Mouse (Mus musculus): Measurements from ENCODE around the gene Tom1l2. TPM values are rescaled to one million over a fixed set of nuclear protein-coding genes. Genes with fewer than 3 reads are reported as not detected.

Gene Tom1l2
- total RNA-seq, 2 experiments from 2014 or later = 200 to 203 TPM

DNA sequence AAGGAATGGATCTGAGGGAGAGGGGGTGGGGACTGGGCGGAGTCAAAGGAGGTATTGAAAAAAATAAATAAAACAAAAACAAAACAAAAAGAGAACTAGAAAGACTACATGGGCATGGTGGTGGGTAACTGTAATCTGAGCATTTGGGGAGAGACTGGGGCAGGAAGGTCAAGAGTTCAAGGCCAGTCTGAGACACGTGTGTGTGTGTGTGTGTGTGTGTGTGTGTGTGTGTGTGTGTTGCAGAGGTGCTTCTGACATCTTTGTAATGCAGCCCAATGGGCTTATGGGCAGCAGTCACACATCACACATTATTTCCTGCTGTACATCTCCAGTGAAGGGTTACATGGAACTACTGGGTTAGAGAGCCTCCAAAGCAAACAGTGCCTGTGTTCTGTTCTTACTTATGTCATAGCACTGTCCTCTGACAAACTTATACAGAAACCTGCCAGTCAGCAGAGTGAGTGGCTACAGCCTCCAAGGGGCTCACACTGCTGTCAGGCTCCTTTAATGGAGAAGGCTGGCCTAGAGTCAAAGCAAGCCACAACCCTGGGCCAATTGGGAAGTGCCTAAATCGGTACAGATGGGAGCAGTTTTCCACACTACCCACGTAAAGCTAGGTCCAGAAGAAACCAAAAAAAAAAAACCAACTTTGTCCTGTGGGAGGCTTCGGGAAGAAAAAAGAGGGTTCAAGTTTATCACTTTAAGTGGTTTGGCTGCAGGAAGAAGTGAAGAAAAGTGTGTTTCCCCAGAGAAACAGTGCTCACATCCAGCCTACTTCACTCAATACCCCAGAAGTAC, 104.8 kb downstream of the Tom1l2 start:
- intact Hi-C loops (cut with DNase I) = loop anchor here (2.0 kb wide), 1 partner anchor 37 kb away; no protein-coding TSS in a partner anchor
- DNase-seq (ENCODE audit: low spot score in 2 of 2) = peak in 1 of 2 experiments; percentile 59

DNA sequence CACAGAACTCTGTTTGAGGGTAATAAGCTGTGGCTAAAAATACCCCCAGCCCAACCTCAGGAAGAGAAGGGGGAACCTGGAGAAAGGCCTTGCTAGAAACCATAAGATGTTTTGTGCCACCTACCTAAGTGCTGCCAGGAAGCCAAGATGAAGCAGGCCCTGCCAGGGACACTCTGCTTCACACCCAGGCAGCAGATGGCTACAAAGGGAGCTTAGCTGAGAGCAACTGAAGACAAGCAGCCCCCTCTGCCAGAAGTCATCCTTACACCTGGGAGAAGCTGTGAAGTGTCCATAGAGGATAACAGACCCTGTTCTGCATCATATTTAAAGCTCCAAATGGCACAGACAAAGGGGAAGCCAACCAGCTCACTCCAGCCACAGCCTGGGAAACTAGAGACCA, 106.6 kb downstream of the Tom1l2 start:
- DNase-seq (ENCODE audit: low spot score in 2 of 2) = peak in 1 of 2 experiments; percentile 77

DNA sequence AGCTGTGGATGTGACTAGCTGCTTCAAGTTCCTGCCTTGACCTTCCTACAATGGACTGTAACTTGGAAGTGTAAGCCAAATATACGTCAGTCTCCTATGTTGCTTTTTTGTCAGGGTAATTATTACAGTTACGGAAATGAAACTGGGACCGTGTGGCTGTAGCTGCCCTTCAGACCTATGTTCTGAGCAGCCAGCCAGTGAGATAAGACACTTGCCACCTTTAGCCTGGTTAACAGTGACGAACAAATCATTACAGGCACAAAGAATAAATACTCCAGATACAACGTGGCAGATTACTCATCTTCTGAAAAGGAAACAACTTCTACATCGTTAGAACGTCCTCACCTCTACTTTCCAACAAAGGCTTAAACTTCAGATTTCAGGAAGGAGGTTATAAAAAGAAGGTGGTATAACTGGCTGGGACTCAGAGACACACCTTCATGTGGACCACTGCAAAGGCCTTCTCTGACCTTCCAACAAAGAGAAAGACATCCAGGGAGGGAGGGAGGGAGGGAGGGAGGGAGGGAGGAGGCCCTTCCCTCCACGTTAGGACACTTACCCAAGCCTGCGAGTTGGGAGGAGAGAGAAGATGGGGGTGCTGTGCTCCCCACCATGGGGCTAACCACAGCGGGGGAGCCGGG, 108.1 kb downstream of the Tom1l2 start:
- no peak for DNase-seq (ENCODE audit: low spot score in 2 of 2)
- intact Hi-C loops (cut with DNase I) = no loop called here

More for the DNA sequence above, 106.6 kb downstream of the Tom1l2 start:
- intact Hi-C loops (cut with DNase I) = no loop called here

DNA sequence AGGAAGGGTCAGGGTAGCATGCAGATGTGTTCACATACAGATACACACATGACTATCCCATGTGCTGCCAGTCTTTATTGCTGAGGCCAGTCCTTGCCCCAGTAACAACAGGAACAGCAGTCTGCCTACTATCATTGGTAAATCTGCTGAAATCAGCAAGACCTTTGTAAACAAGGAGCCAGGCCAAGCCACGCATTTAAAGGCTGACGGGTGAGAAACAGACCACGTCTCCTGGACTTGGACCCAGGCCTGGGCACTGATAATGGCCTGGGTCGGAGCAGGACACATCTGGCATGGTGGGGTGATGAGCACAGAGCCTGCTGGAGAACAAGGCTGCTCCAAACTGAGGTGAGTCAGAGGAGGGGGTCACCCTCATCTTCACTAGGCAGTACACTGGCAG, 112.2 kb downstream of the Tom1l2 start:
- no peak for DNase-seq (ENCODE audit: low spot score in 2 of 2)
- intact Hi-C loops (cut with DNase I) = no loop called here

DNA sequence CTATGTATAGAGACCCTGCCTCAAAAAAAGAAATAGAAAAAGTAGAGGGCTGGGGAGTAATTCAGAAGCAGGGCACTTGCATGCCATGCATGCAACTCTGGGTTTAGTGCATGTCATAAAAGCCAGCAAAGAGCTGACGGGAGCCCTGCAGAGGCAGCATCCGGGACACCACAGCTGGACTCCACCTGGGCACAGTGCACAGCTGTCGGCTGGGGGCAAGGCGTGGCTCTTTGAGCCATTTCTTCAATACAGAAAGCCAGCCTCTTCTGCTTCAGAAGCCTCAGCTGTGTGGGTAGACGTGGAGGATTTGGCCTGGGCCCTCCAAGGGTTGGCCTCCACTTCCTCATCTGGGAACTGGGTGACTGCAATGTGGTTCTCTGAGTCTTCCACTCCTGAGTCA, 117.4 kb downstream of the Tom1l2 start:
- DNase-seq (ENCODE audit: low spot score in 2 of 2) = no peak
- intact Hi-C loops (cut with DNase I) = no loop called here

DNA sequence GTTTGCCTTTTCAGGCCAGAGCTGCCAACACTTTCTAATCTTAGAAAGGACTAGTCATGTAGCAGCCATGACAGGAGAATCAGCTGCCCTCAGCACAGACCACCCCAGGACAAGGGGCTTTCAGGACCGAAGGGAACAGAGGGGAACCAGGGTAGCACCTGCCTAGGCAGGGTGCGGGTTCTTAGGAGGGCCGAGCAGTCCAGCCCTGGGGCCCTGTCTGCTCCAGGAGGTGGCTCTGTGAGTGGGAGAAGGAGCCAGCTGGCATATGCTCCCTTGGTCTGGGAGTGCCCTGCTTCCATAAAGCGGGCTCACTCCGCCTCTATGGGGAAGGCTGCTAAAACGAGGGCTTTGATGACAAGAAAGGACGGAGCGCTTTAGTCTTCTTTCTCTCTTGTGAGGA, 119.5 kb downstream of the Tom1l2 start:
- DNase-seq (ENCODE audit: low spot score in 2 of 2) = peak; percentile 32 to 61
- intact Hi-C loops (cut with DNase I) = no loop called here

GRCm38 (mm10) chr11:60232441-60233058, 120.2 kb downstream of the Tom1l2 start:
- DNase-seq (ENCODE audit: low spot score in 2 of 2) = no peak
- intact Hi-C loops (cut with DNase I) = no loop called here

DNA sequence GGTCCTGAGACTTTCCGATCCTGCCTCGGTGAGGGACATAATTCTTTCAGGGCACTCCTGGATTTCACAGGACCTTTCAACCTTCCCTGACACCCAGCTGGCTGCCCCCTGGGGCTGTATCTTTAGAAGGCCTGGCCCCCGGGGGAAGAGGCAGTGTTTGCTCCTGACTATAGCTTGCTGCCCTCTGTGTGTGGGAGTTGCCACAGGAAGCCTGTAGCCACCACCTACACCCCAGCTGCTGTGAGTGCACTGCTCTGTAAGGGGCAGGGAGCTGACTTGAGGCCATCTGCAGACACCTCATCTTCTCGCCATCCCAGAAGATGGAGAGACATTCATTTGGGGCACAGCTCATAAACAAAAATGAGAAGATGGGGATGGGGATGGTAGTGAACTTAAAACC, 120.8 kb downstream of the Tom1l2 start:
- intact Hi-C loops (cut with DNase I) = no loop called here

GRCm38 (mm10) chr11:60231326-60231725, 121.4 kb downstream of the Tom1l2 start:
- no peak for DNase-seq (ENCODE audit: low spot score in 2 of 2)
- intact Hi-C loops (cut with DNase I) = no loop called here

More for the DNA sequence above, 120.8 kb downstream of the Tom1l2 start:
- DNase-seq (ENCODE audit: low spot score in 2 of 2) = no peak

DNA sequence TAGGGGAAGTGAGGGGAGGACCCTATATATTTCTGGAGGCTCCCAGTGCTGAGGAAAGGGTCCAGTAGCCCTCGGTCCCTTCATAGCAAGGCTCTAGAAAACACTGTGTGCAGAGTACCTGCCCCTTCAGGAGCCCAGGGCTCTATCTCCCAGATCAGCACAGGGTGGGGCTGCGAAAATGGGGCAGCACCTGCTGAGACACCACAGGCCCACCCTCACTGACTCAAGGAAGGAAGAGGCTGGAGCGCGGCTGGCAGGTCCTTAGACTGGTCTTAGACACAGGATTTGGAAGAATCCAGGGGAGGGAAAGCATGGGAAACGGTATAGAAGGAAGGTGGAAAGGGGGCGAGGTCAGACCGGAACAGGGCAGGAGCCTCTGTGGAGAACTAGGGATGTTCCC, 122.2 kb downstream of the Tom1l2 start:
- DNase-seq (ENCODE audit: low spot score in 2 of 2) = no peak

GRCm38 (mm10) chr11:60229821-60230220, 122.9 kb downstream of the Tom1l2 start:
- intact Hi-C loops (cut with DNase I) = no loop called here
- DNase-seq (ENCODE audit: low spot score in 2 of 2) = no peak

More for the DNA sequence above, 122.2 kb downstream of the Tom1l2 start:
- intact Hi-C loops (cut with DNase I) = no loop called here

GRCm38 (mm10) chr11:60228525-60228924, 124.2 kb downstream of the Tom1l2 start:
- DNase-seq (ENCODE audit: low spot score in 2 of 2) = no peak
- intact Hi-C loops (cut with DNase I) = no loop called here

DNA sequence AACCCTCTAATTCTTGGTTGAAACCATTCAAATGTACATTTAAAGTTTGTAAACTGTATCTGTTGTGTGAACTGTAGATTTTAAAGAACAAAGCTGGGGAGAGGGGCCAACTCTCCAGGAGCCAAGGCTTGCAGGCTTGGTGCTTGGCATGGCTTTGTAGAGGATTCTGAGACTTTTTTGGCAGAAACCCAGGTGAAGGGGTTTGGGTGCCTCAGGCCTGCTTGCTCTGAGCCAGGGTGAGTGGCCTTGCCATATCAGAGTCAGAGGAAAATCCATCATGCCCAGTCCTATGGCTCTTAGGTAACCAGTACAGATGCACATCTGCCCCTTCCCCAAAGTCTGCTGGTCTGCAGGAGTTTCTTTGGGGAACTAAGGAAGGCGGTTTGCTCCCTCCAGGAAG, 126.8 kb downstream of the Tom1l2 start:
- DNase-seq (ENCODE audit: low spot score in 2 of 2) = no peak
- intact Hi-C loops (cut with DNase I) = no loop called here

DNA sequence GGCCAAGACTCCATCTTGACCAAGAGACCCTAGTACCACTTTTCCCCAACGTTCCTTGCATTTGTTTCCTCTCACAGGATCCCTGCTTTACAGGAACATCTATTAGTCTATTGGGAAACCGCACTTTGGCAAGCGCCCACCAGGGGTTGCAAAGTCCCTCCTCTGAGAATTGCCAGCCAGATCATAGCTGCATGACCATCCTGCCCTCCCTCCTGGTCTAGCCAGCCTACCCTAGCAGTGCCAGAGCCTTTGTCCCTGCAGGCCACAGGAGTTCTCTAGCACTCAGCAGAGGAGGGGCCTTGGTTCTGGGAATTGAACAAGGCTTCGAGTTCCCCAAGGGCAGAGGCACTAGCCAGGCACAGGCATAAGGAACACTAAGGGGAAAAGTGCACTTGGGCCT, 128.0 kb downstream of the Tom1l2 start:
- intact Hi-C loops (cut with DNase I) = no loop called here
- DNase-seq (ENCODE audit: low spot score in 2 of 2) = no peak

- peak; percentile 64 to 73 for DNase-seq (ENCODE audit: low spot score in 2 of 2)
- intact Hi-C loops (cut with DNase I) = no loop called here
Measured at GRCm38 (mm10) chr11:60222469-60223236, 130.1 kb downstream of the Tom1l2 start, which contains the start of gene Srebf1. Gene Srebf1, minus strand, starts transcription at chr11:60222581.

DNA sequence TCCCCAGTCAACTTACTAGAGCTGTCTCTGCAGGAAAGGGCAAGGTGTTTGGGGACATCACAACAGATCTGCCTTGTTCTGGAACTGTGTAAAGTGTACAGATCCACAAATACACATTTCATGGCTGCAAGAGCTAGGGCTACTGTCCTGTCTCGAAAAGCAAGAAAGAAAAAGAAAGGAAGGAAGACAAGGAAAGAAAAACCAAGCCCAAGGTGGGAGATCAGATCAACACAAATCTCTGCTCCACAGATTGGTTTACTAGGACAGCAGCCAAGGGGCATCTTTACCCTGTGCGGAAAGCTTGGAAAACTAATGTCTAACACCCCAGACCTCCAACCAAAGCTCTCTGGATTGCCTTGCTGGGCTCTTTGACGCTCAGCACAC, 130.6 kb downstream of the Tom1l2 start:
- no peak for DNase-seq (ENCODE audit: low spot score in 2 of 2)

GRCm38 (mm10) chr11:60221425-60221824, 131.3 kb downstream of the Tom1l2 start:
- intact Hi-C loops (cut with DNase I) = no loop called here
- DNase-seq (ENCODE audit: low spot score in 2 of 2) = no peak

More for the DNA sequence above, 130.6 kb downstream of the Tom1l2 start:
- intact Hi-C loops (cut with DNase I) = no loop called here

- peak; percentile 88 to 90 for DNase-seq (ENCODE audit: low spot score in 2 of 2)
- intact Hi-C loops (cut with DNase I) = no loop called here
Measured at GRCm38 (mm10) chr11:60220291-60220804, 132.4 kb downstream of the Tom1l2 start.

GRCm38 (mm10) chr11:60219609-60220008, 133.1 kb downstream of the Tom1l2 start:
- no peak for DNase-seq (ENCODE audit: low spot score in 2 of 2)
- intact Hi-C loops (cut with DNase I) = no loop called here

GRCm38 (mm10) chr11:60217467-60217866, 135.2 kb downstream of the Tom1l2 start:
- intact Hi-C loops (cut with DNase I) = no loop called here
- no peak for DNase-seq (ENCODE audit: low spot score in 2 of 2)

All from left cerebral cortex, postnatal 25 days (tissue).